ENCODE assay signal across 7 mouse cellular contexts in genomic region chr17:70747731-70748475, GRCm38 (mm10).
A peak's percentile ranks its signal among the peaks of the same experiment; 100 is the strongest.
DNase-seq lines count a peak whose midpoint lies in the region; ATAC-seq lines count a peak whose summit lies in the region.

No protein-coding gene starts in this region.

- H3K9ac ChIP-seq in kidney, embryonic 15.5 days: peak overlapping the region; percentile 33

- H3K4me1 ChIP-seq in kidney, embryonic 15.5 days: peaks cover 66% of the 10 kb centered on the region

- peak overlapping the region; percentile 63 for H3K4me2 ChIP-seq in kidney, embryonic 15.5 days

- peak overlapping the region; percentile 33 for H3K4me3 ChIP-seq in kidney, embryonic 15.5 days (replicated peaks)

- peak; percentile 90 for DNase-seq in ES-CJ7 (ENCODE audit: low read depth, low spot score)
- peak; percentile 44 for DNase-seq in adrenal gland, postnatal 14 days
- peak; percentile 42 for DNase-seq in heart, adult 8-10 months (ENCODE audit: low spot score)
- no peak for DNase-seq in cerebellum, postnatal 25 days
- DNase-seq in left cerebral cortex, postnatal 36 days (ENCODE audit: low spot score in 2 of 2): no peak

- intact Hi-C loops in left cerebral cortex, postnatal 36 days (cut with DNase I): no loop called here

- H3K27ac ChIP-seq in kidney, embryonic 15.5 days: peak overlapping the region; percentile 92

- no peaks in the 10 kb centered on the region for H3K9me3 ChIP-seq in kidney, embryonic 15.5 days (replicated peaks)

- no peaks in the 10 kb centered on the region for H3K36me3 ChIP-seq in kidney, embryonic 15.5 days

- 1% methylated on average over 23 of the region's 23 CpGs for WGBS in kidney, embryonic 15.5 days

- H3K27me3 ChIP-seq in kidney, embryonic 15.5 days: no peaks in the 10 kb centered on the region

- ATAC-seq in kidney, embryonic 15.5 days (replicated peaks; ENCODE audit: low FRiP score): no peak
- ATAC-seq in megakaryocyte progenitor cell, adult 5-6 weeks (replicated peaks; ENCODE audit: poor library complexity): peak; percentile 32

Comparison
In these comparisons a context has a peak if more than half of its experiments do, and no peak if none do; other contexts are left out.
1. DNase-seq: peak in ES-CJ7 (single experiment), adrenal gland, postnatal 14 days (single experiment) and heart, adult 8-10 months (single experiment); none in cerebellum, postnatal 25 days (0 of 2) and left cerebral cortex, postnatal 36 days (0 of 2).